Mouse (Mus musculus) embryonic facial prominence, embryonic 10.5 days (tissue): ENCODE data around the gene Ylpm1. TPM values are rescaled to one million over a fixed set of nuclear protein-coding genes. Genes with fewer than 3 reads are reported as not detected.

Experiments
- DNase-seq: peaks from one replicate; pipeline ENCODE4 v3.0.0-alpha.2; 2017; ENCODE audit warnings: low spot score
- H3K27ac ChIP-seq: fragments of 300-500 bp; sonication (generic); replicated peaks from 2 replicates; pipeline ENCODE4 v1.5.1; 2016; ENCODE audit warnings: mild to moderate bottlenecking
- H3K27me3 ChIP-seq: fragments of 300-500 bp; sonication (generic); replicated peaks from 2 replicates; pipeline ENCODE4 v1.6.1; 2016; ENCODE audit warnings: low read depth, mild to moderate bottlenecking; ENCODE audit not compliant: poor library complexity, severe bottlenecking
- H3K36me3 ChIP-seq: fragments of 300-500 bp; sonication (generic); replicated peaks from 2 replicates; pipeline ENCODE4 v1.6.1; 2016; ENCODE audit warnings: mild to moderate bottlenecking, moderate library complexity
- H3K4me1 ChIP-seq: fragments of 300-500 bp; sonication (generic); 2 replicates; pipeline ENCODE4 v1.6.1; 2016
- H3K4me3 ChIP-seq: fragments of 300-500 bp; sonication (generic); 2 replicates; pipeline ENCODE4 v1.5.1; 2016; ENCODE audit warnings: mild to moderate bottlenecking, moderate library complexity
- H3K9me3 ChIP-seq: fragments of 300-500 bp; sonication (generic); 2 replicates; pipeline ENCODE4 v1.6.1; 2016; ENCODE audit warnings: mild to moderate bottlenecking
- WGBS: fragments of 180-500 bp; shearing (Covaris S2); methylation state at CpG from one replicate; pipeline ENCODE4 v1.1.7; 2016; 5-methylcytosine and 5-hydroxymethylcytosine counted together
- polyA plus RNA-seq: library from polyadenylated mRNA; unstranded; fragments of >200 nt; fragmentation: Nextera tagmentation; extraction: Ambion mirVana; gene quantifications from 2 replicates; pipeline ENCODE4 v1.2.1, GENCODE M21; 2016

Gene Ylpm1
- polyA plus RNA-seq, 1 experiment from 2014 or later = 37.9 TPM

GRCm38 (mm10) chr12:85113917-85114316, 117.8 kb downstream of the Ylpm1 start:
- Histone ChIP-seq H3K36me3 (peaks cover 54% of the 10 kb centered on the region), H3K27ac (no peak overlapping the region), H3K27me3 (0 out of 2 replicates have a peak, but pooled peaks cover 4% of the 10 kb centered on the region), H3K4me1 (peaks cover 33% of the 10 kb centered on the region), H3K4me3 (no peak overlapping the region), H3K9me3 (no peaks in the 10 kb centered on the region)
- 92% methylated on average over 3 of the region's 3 CpGs for WGBS
- no peak for DNase-seq

- Histone ChIP-seq H3K4me1 (peaks cover 18% of the 10 kb centered on the region), H3K9me3 (no peaks in the 10 kb centered on the region), H3K27me3 (no peaks in the 10 kb centered on the region), H3K36me3 (peaks cover 72% of the 10 kb centered on the region), H3K4me3 (no peak overlapping the region), H3K27ac (no peak overlapping the region)
- DNase-seq = no peak
- 79% methylated on average over 7 of the region's 7 CpGs for WGBS
Observed at GRCm38 (mm10) chr12:85115678-85116077, 119.6 kb downstream of the Ylpm1 start.

Other genes starting within 250 kb of the Ylpm1 start
- gene Npc2, start 223.2 kb upstream of the Ylpm1 start, polyA plus RNA-seq = 62.8 and 64.4 TPM in 2 replicates
- 135 and 141 TPM in 2 replicates for gene Isca2, start 223.1 kb upstream of the Ylpm1 start, polyA plus RNA-seq
- gene Ltbp2, start 119.8 kb upstream of the Ylpm1 start, polyA plus RNA-seq = 0.12 TPM in 1 of 2 replicates, not detected in the other
- 191 and 192 TPM in 2 replicates for gene Fcf1, start 25.4 kb upstream of the Ylpm1 start, polyA plus RNA-seq
- 16.8 and 18.1 TPM in 2 replicates for gene Arel1, start 25.4 kb upstream of the Ylpm1 start, polyA plus RNA-seq
- 2.9 and 3.7 TPM in 2 replicates for gene Prox2, start 114.4 kb downstream of the Ylpm1 start, polyA plus RNA-seq
- gene Dlst, start 114.5 kb downstream of the Ylpm1 start, polyA plus RNA-seq = 106 TPM in 2 replicates
- 2.0 and 2.2 TPM in 2 replicates for gene Rps6kl1, start 154.9 kb downstream of the Ylpm1 start, polyA plus RNA-seq
- gene Pgf, start 181.5 kb downstream of the Ylpm1 start, polyA plus RNA-seq = 9.3 and 9.8 TPM in 2 replicates
- 119 and 122 TPM in 2 replicates for gene Eif2b2, start 223.2 kb downstream of the Ylpm1 start, polyA plus RNA-seq